Mouse (Mus musculus) embryonic facial prominence, embryonic 14.5 days (tissue): ENCODE data around the gene Rph3al. TPM values are rescaled to one million over a fixed set of nuclear protein-coding genes. Genes with fewer than 3 reads are reported as not detected.

Experiments used
- ATAC-seq: fragments of 200-750 bp; cut with Nextera tagmentation; 2 replicates; pipeline ENCODE4 v1.8.0; 2017; ENCODE audit warnings: low read depth, moderate number of reproducible peaks, moderate TSS enrichment
- DNase-seq: peaks from one replicate; pipeline ENCODE4 v3.0.0-alpha.2; 2015; ENCODE audit warnings: low spot score
- H3K27ac ChIP-seq: fragments of 300-500 bp; sonication (generic); replicated peaks from 2 replicates; pipeline ENCODE4 v1.5.1; 2014; ENCODE audit warnings: low read depth, mild to moderate bottlenecking, low read length, moderate library complexity
- H3K27me3 ChIP-seq: fragments of 300-500 bp; sonication (generic); replicated peaks from 2 replicates; pipeline ENCODE4 v1.6.1; 2014; ENCODE audit warnings: low read length; ENCODE audit not compliant: control insufficient read depth, insufficient read depth
- H3K36me3 ChIP-seq: fragments of 300-500 bp; sonication (generic); 2 replicates; pipeline ENCODE4 v1.6.1; 2014; ENCODE audit warnings: low read length, mixed read lengths; ENCODE audit not compliant: control insufficient read depth, insufficient read depth
- H3K4me1 ChIP-seq: fragments of 300-500 bp; sonication (generic); 2 replicates; pipeline ENCODE4 v1.6.1; 2014; ENCODE audit warnings: antibody characterized with exemption, low read length; ENCODE audit not compliant: control insufficient read depth, insufficient read depth
- H3K4me2 ChIP-seq: fragments of 300-500 bp; sonication (generic); 2 replicates; pipeline ENCODE4 v1.6.1; 2014; ENCODE audit warnings: low read depth, mild to moderate bottlenecking, low read length, moderate library complexity, mixed read lengths
- H3K4me3 ChIP-seq: fragments of 300-500 bp; sonication (generic); 2 replicates; pipeline ENCODE4 v1.5.1; 2014; ENCODE audit warnings: low read depth, mild to moderate bottlenecking, low read length
- H3K9ac ChIP-seq: fragments of 300-500 bp; sonication (generic); 2 replicates; pipeline ENCODE4 v1.6.1; 2014; ENCODE audit warnings: low read depth, mild to moderate bottlenecking, low read length, moderate library complexity, mixed read lengths
- H3K9me3 ChIP-seq: fragments of 300-500 bp; sonication (generic); 2 replicates; pipeline ENCODE4 v1.6.1; 2016; ENCODE audit warnings: low read length; ENCODE audit not compliant: control insufficient read depth
- WGBS: fragments of 180-500 bp; shearing (Covaris S2); extraction: QIAGEN DNeasy Blood & Tissue Kit; methylation state at CpG from one replicate; pipeline ENCODE4 v1.1.7; 2014; 5-methylcytosine and 5-hydroxymethylcytosine counted together
- polyA plus RNA-seq: library from polyadenylated mRNA; unstranded; fragments of >200 nt; fragmentation: Nextera tagmentation; extraction: Ambion mirVana; gene quantifications from 2 replicates; pipeline ENCODE4 v1.2.1, GENCODE M21; 2014

Gene Rph3al
- polyA plus RNA-seq, 1 experiment from 2014 or later = 3.0 TPM

GRCm38 (mm10) chr11:75861213-75861612 lies 77.0 kb downstream of the Rph3al start:
- Histone ChIP-seq H3K4me3 (no peak overlapping the region), H3K4me2 (peak overlapping the region; percentile 38), H3K9me3 (no peaks in the 10 kb centered on the region), H3K36me3 (no peaks in the 10 kb centered on the region), H3K4me1 (peaks cover 29% of the 10 kb centered on the region), H3K27ac (no peak overlapping the region), H3K27me3 (no peaks in the 10 kb centered on the region), H3K9ac (no peak overlapping the region)
- DNase-seq (peak; percentile 88), ATAC-seq (peak; percentile 81)
- WGBS = 18% methylated on average over 14 of the region's 14 CpGs

DNA sequence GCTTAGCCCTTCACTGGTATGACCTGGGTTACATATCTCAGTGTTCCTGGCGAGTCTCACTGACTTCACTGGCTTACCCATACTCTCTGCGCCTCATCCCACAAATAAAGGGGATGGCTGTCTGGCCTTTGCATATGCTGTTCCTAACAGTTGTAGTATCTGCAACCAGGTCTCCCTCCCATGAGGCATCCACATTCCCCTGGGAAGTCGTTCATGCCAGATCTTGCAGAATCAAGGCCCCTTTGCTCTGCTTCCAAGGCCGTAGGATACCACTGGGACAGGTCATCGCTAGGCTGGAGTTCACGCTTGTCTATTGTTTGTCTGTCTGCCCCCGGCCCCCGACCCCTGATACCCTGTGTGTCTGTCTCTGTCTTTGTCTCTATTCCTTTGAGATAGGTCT lies 78.8 kb downstream of the Rph3al start:
- H3K9ac ChIP-seq = no peak overlapping the region
- 83% methylated on average over 8 of the region's 8 CpGs for WGBS
- no peaks in the 10 kb centered on the region for H3K27me3 ChIP-seq
- no peaks in the 10 kb centered on the region for H3K36me3 ChIP-seq
- no peak overlapping the region for H3K4me2 ChIP-seq
- H3K4me1 ChIP-seq = peaks cover 18% of the 10 kb centered on the region
- no peak overlapping the region for H3K4me3 ChIP-seq
- H3K27ac ChIP-seq = no peak overlapping the region
- no peaks in the 10 kb centered on the region for H3K9me3 ChIP-seq
- ATAC-seq = no peak
- DNase-seq = no peak

- Histone ChIP-seq H3K9ac (no peak overlapping the region), H3K9me3 (no peaks in the 10 kb centered on the region)
These were observed 79.3 kb downstream of the Rph3al start for GRCm38 (mm10) chr11:75858975-75859374.

GRCm38 (mm10) chr11:75857781-75858180 lies 80.4 kb downstream of the Rph3al start:
- Histone ChIP-seq H3K27ac (no peak overlapping the region), H3K36me3 (no peaks in the 10 kb centered on the region), H3K27me3 (no peaks in the 10 kb centered on the region), H3K4me3 (no peak overlapping the region), H3K9me3 (no peaks in the 10 kb centered on the region), H3K4me1 (peaks cover 18% of the 10 kb centered on the region), H3K4me2 (no peak overlapping the region), H3K9ac (no peak overlapping the region)
- no peak for ATAC-seq
- no peak for DNase-seq
- 77% methylated on average over 3 of the region's 3 CpGs for WGBS

More at GRCm38 (mm10) chr11:75858975-75859374, 79.3 kb downstream of the Rph3al start:
- Histone ChIP-seq H3K27ac (no peak overlapping the region), H3K36me3 (no peaks in the 10 kb centered on the region), H3K4me1 (peaks cover 18% of the 10 kb centered on the region), H3K4me2 (no peak overlapping the region), H3K4me3 (no peak overlapping the region), H3K27me3 (no peaks in the 10 kb centered on the region)
- whole genome bisulfite sequencing = 76% methylated on average over 2 of the region's 2 CpGs
- DNase-seq = no peak
- ATAC-seq = no peak

- WGBS = 83% methylated on average over 7 of the region's 7 CpGs
- H3K4me3 ChIP-seq = no peak overlapping the region
- no peaks in the 10 kb centered on the region for H3K9me3 ChIP-seq
- no peaks in the 10 kb centered on the region for H3K4me1 ChIP-seq
- DNase-seq (no peak), ATAC-seq (no peak)
- H3K36me3 ChIP-seq = no peaks in the 10 kb centered on the region
- no peak overlapping the region for H3K9ac ChIP-seq
- no peaks in the 10 kb centered on the region for H3K27me3 ChIP-seq
- H3K4me2 ChIP-seq = no peak overlapping the region
- no peak overlapping the region for H3K27ac ChIP-seq
These were observed 83.9 kb downstream of the Rph3al start for GRCm38 (mm10) chr11:75854327-75854726.

DNA sequence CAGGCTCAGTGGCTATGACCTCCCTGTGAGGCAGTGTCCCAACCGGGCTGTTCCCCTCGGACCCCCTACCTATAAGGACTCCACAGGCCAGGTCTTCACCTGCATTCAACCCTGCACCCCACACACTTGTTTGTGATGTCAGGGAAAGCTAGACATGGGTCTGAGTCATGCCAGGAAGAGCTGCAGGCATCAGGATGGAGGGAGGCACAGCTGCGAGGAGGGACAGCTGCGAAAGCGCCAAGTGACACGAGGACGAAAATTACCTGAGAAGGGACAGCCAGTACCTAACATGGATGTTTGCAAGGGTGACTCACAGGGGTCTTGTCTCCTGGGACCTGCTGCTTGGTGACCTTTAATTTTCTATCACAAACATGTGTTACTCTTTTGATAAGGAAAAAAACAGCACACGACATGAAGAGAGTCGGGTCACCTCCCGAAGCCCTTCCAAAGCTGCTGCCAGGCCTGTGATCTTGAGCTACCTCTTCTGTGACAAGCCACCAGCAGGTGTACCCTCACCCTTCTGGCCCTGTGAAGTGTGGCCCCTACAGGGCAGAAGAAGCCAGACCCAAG lies 85.1 kb downstream of the Rph3al start:
- Histone ChIP-seq H3K27me3 (no peaks in the 10 kb centered on the region), H3K4me2 (no peak overlapping the region), H3K9me3 (no peaks in the 10 kb centered on the region), H3K4me3 (no peak overlapping the region), H3K27ac (no peak overlapping the region), H3K4me1 (no peaks in the 10 kb centered on the region), H3K9ac (no peak overlapping the region), H3K36me3 (no peaks in the 10 kb centered on the region)
- 78% methylated on average over 10 of the region's 10 CpGs for WGBS
- ATAC-seq = no peak
- no peak for DNase-seq

DNA sequence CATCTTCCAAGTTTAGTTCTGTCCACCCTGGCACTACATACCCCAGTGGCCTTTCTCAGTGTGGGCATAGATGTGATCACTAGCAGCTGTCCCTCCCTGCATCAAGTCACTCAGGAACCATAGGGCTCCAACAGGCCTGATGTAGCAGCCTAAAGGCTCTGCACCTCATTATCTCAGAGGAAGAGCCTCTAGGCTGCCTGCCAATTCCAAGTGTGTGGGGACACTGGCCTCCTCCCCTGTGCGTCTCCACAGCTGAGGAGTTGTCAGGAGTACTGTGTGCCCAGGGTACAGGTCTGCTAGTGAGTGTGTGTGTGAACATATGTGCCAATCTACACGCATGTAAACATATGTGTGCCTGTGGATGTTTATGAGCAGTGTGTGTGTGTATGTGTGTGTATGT lies 85.7 kb downstream of the Rph3al start:
- ATAC-seq (peak; percentile 50), DNase-seq (no peak)
- H3K9me3 ChIP-seq = no peaks in the 10 kb centered on the region
- no peak overlapping the region for H3K4me3 ChIP-seq
- WGBS = 54% methylated on average over 2 of the region's 2 CpGs
- no peak overlapping the region for H3K9ac ChIP-seq
- H3K27me3 ChIP-seq = no peaks in the 10 kb centered on the region
- H3K36me3 ChIP-seq = no peaks in the 10 kb centered on the region
- H3K27ac ChIP-seq = no peak overlapping the region
- H3K4me2 ChIP-seq = no peak overlapping the region
- H3K4me1 ChIP-seq = no peaks in the 10 kb centered on the region

GRCm38 (mm10) chr11:75849552-75849951 lies 88.7 kb downstream of the Rph3al start:
- ATAC-seq (no peak), DNase-seq (no peak)
- H3K27me3 ChIP-seq = no peaks in the 10 kb centered on the region
- H3K9ac ChIP-seq = no peak overlapping the region
- WGBS = 77% methylated on average over 6 of the region's 6 CpGs
- no peaks in the 10 kb centered on the region for H3K9me3 ChIP-seq
- no peaks in the 10 kb centered on the region for H3K36me3 ChIP-seq
- H3K4me2 ChIP-seq = no peak overlapping the region
- H3K4me3 ChIP-seq = no peak overlapping the region
- no peak overlapping the region for H3K27ac ChIP-seq
- H3K4me1 ChIP-seq = no peaks in the 10 kb centered on the region

GRCm38 (mm10) chr11:75846589-75846988 lies 91.6 kb downstream of the Rph3al start:
- Histone ChIP-seq H3K36me3 (no peaks in the 10 kb centered on the region), H3K9ac (no peak overlapping the region), H3K4me2 (no peak overlapping the region), H3K27me3 (no peaks in the 10 kb centered on the region), H3K9me3 (no peaks in the 10 kb centered on the region), H3K27ac (no peak overlapping the region), H3K4me1 (no peaks in the 10 kb centered on the region), H3K4me3 (no peak overlapping the region)
- whole genome bisulfite sequencing = 62% methylated on average over 7 of the region's 7 CpGs
- no peak for ATAC-seq
- DNase-seq = no peak
